Mouse (Mus musculus) hindbrain, embryonic 14.5 days (tissue): ENCODE measurements at regions not wholly inside any gene's neighbourhood (a gene's known extent, or its start where the extent isn't known, plus 50 kb on each side); places are given as distances from the start of the nearest gene placed in this dataset.

Source experiments
- ATAC-seq: fragments of 200-750 bp; cut with Nextera tagmentation; 2 replicates; pipeline ENCODE4 v1.8.0; 2017; ENCODE audit warnings: moderate number of reproducible peaks, mild to moderate bottlenecking, moderate TSS enrichment, moderate library complexity; ENCODE audit not compliant: low FRiP score
- DNase-seq: peaks from one replicate; pipeline ENCODE4 v3.0.0-alpha.2; 2015; ENCODE audit warnings: low spot score
- H3K27ac ChIP-seq: fragments of 300-500 bp; sonication (generic); 2 replicates; pipeline ENCODE4 v1.5.1; 2014; ENCODE audit warnings: mild to moderate bottlenecking, moderate library complexity
- H3K27me3 ChIP-seq: fragments of 300-500 bp; sonication (generic); 2 replicates; pipeline ENCODE4 v1.6.1; 2014; ENCODE audit warnings: mild to moderate bottlenecking, low read length, mixed read lengths; ENCODE audit not compliant: control insufficient read depth, insufficient read depth
- H3K36me3 ChIP-seq: fragments of 300-500 bp; sonication (generic); replicated peaks from 2 replicates; pipeline ENCODE4 v1.6.1; 2014; ENCODE audit not compliant: control insufficient read depth, insufficient read depth
- H3K4me1 ChIP-seq: fragments of 300-500 bp; sonication (generic); replicated peaks from 2 replicates; pipeline ENCODE4 v1.6.1; 2014; ENCODE audit warnings: antibody characterized with exemption, low read length, mixed read lengths; ENCODE audit not compliant: control insufficient read depth, insufficient read depth
- H3K4me2 ChIP-seq: fragments of 300-500 bp; sonication (generic); replicated peaks from 2 replicates; pipeline ENCODE4 v1.6.1; 2014; ENCODE audit warnings: mild to moderate bottlenecking, moderate library complexity
- H3K4me3 ChIP-seq: fragments of 300-500 bp; sonication (generic); replicated peaks from 2 replicates; pipeline ENCODE4 v1.5.1; 2014; ENCODE audit warnings: mild to moderate bottlenecking, low read length
- H3K9ac ChIP-seq: fragments of 300-500 bp; sonication (generic); 2 replicates; pipeline ENCODE4 v1.6.1; 2014
- H3K9me3 ChIP-seq: fragments of 300-500 bp; sonication (generic); 2 replicates; pipeline ENCODE4 v1.6.1; 2016; ENCODE audit warnings: low read length; ENCODE audit not compliant: control insufficient read depth
- WGBS: fragments of 180-500 bp; shearing (Covaris S2); extraction: QIAGEN DNeasy Blood & Tissue Kit; methylation state at CpG from one replicate; pipeline ENCODE4 v1.1.7; 2014; 5-methylcytosine and 5-hydroxymethylcytosine counted together

DNA sequence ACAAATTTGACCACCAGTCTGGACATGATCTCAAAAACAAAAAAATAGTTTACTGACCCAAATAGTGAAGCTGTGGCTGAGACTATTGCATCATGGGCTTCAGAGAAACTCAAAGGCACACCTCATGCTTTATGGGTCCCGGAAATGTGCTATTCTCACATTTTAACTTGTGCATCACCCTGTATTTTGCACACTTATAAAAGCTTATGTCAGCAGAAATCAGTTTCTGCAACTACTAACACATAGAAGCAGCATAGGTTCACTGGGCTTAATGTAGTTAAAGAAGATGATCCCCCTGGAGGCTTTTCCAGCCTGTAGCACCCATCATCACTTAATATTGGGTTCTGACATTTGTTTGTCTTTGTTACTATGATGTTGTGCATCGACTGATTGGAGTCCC lies 61.0 kb upstream of the Dnajc24 start:
- Histone ChIP-seq H3K9ac (no peak overlapping the region), H3K4me3 (no peak overlapping the region), H3K27ac (no peak overlapping the region), H3K4me2 (no peak overlapping the region), H3K36me3 (no peaks in the 10 kb centered on the region), H3K9me3 (no peaks in the 10 kb centered on the region), H3K4me1 (no peaks in the 10 kb centered on the region), H3K27me3 (0 out of 2 replicates have a peak, but pooled peaks cover 3% of the 10 kb centered on the region)
- DNase-seq (no peak), ATAC-seq (no peak)
- 92% methylated on average over 2 of the region's 2 CpGs for WGBS
